Mouse (Mus musculus) v-Abl transformed pro-B cells (cell line): ENCODE measurements around the gene Ralgapa2.

Source experiments
- in situ Hi-C, 2 experiments: fragments of 400-800 bp; cut with MboI; formaldehyde crosslinking; loops; one replicate each; pipeline ENCODE4 v1.15.1; 2025; ENCODE audit not compliant: unreplicated experiment in 2 of 2

Ralgapa2 gene

DNA sequence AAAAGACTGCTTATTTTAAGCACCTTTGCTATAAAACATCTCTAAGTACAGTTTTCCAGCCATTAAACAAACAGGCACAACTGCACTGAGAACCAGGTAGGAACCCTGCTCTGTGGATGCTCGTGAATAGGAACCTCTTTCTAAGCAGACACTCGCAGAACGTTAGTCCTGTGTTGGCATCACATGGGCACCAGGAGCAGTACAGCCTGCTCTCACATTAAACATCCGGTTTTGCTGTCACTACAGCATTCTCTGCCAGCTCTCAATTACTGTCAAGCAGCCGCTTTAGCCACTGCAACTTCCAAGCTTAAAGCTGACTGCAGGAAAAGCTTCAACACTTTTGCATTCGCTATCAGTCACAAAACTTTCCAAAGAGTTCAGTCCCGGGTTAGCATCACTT is 55.5 kb downstream of the Ralgapa2 start:
- in situ Hi-C loops: no loop called here

DNA sequence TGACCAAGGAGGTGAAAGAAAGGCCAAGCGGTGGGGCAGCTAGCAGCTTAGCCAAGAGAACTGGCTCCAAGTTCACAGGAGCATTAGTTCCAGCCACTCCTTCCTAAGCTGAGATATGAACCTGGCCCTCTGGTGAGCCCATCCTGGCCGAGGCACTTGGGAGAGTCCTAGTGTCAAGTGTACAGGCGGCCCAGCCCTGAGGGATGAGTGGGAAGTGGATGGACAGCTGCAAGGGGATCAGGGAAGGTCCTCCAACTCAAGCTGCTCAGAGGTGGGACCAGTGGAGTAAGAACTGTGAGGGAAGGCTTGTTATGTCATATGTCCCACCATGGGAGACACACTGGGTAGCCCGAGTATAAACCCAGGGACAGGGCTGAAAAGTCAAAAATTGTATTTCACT is 56.1 kb downstream of the Ralgapa2 start:
- in situ Hi-C loops: no loop called here

DNA sequence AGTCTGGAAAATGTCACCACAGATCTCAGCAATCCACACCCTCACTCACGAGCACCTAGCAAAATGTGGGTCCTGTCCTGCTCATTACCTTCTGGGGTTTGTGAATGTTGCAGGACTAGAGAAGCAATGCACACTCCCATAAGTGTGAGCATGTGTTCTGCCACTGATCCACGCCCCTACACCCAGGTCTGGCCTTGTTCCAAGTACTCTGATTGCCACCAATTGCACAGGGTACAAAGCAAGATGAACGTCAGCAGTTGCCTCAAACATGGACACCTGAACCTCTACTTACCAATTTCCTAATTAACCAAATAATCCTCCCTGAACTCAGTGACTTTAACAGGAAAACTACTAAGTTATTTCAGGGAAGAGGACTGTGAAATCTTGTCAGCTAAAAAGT is 68.1 kb downstream of the Ralgapa2 start:
- in situ Hi-C loops: no loop called here

- in situ Hi-C loops: no loop called here
These were observed 68.8 kb downstream of the Ralgapa2 start for GRCm38 (mm10) chr2:146443291-146443875.

- in situ Hi-C loops: no loop called here
These were observed 70.4 kb downstream of the Ralgapa2 start for GRCm38 (mm10) chr2:146441711-146442110.

GRCm38 (mm10) chr2:146428751-146429150 is 83.4 kb downstream of the Ralgapa2 start:
- in situ Hi-C loops: no loop called here

DNA sequence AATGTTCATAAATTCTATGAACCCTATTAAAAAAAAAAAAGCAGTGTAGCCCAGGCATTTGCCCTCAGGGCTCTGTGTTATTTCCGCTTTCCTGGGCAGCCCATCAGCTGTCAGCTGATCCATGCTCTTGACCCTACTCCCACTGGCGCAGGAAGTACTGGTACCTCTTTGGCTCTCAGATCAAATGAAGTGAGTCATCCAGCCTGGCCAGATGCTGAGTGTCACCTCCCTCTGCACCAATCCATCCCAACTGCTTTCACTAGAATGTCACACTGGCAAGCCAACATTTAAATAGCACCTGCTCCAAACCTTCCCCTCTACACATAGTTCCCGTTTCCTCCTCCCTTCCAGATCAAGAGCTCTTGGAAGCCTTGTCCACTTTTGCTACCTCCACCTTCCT is 84.8 kb downstream of the Ralgapa2 start:
- in situ Hi-C loops: no loop called here

GRCm38 (mm10) chr2:146426321-146426720 is 85.8 kb downstream of the Ralgapa2 start:
- in situ Hi-C loops: no loop called here

DNA sequence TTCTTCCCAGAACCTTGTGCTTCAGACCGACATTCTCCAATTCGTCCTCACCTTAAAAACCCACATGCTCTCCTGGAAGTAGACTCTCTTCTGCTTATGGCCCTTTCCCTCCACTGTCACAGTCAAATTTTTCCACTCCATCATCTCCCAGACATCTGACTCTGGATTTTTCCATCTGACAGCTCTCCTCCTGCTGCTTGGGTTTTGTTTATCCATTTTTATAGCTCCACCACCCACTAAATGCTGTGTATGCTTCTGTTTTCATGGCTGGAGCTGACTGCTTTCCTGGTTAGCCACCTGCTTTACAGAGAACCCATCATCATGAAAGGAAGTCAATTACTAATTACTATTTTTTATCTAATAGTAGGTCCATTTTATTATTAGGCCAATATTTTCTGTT is 86.9 kb downstream of the Ralgapa2 start:
- in situ Hi-C loops: no loop called here

GRCm38 (mm10) chr2:146423710-146424301 is 88.3 kb downstream of the Ralgapa2 start:
- in situ Hi-C loops: loop anchor here in 1 of 2 experiments (25.0 kb wide), 1 partner anchor 862 kb away; no protein-coding TSS in a partner anchor

DNA sequence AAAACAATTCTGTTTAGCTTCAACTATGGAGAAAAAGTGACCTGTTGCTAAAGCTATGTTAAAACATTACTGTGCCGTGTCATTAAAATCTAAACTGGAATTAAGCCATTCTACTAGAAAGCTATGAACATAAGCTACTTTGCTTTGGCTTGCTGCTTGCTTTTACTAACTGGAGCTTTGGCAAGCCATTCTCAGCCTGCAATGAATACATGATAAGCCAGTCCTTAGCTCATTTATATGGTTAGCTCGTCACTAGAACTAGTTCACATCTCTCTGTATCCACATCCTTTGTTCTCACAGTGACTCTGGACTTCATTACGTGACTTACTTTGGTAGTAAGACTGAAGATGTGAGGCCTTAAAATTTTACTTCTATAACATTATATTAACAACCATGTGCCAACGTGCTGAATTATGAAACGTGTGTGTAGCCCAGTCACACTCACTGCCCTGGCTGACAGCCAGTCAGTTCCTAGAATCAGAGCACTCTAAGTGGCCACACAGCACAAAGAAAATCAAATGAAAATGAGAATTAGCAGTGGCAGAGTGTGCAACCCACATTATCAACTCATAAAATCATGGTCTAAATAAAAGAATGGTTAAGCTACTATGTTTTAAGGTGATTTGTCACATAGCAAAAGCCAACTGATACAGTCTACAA is 89.0 kb downstream of the Ralgapa2 start:
- in situ Hi-C loops: loop anchor here in 1 of 2 experiments (25.0 kb wide), 1 partner anchor 861 kb away; no protein-coding TSS in a partner anchor

GRCm38 (mm10) chr2:146416283-146416682 is 95.9 kb downstream of the Ralgapa2 start:
- in situ Hi-C loops: loop anchor here (5.0 to 25.0 kb wide), 3 partner anchors 201 to 854 kb away; no protein-coding TSS in a partner anchor

GRCm38 (mm10) chr2:146414484-146415291 is 97.5 kb downstream of the Ralgapa2 start:
- in situ Hi-C loops: loop anchor here (5.0 to 25.0 kb wide), 3 partner anchors 200 to 852 kb away; no protein-coding TSS in a partner anchor

DNA sequence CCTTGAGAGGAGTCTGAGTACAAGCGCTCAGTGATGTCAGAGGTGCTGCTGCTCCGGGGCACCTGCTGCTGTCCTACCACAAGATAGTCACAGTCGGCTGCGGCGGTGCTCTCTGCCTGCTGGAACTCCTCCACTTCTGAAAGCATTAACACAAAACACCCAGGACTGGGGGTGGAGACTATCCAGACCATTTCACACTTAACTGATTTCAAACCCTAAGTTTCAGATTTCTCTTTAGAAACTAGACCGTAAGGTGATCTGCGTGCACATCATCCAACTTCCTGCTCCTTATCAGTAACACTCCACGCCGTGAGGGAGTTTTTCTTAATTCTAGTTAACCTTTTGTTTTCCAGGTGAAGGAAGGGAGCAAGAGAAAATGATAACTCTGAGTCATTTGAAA is 99.4 kb downstream of the Ralgapa2 start:
- in situ Hi-C loops: loop anchor here (10.0 to 25.0 kb wide), 2 partner anchors 198 to 850 kb away; no protein-coding TSS in a partner anchor

DNA sequence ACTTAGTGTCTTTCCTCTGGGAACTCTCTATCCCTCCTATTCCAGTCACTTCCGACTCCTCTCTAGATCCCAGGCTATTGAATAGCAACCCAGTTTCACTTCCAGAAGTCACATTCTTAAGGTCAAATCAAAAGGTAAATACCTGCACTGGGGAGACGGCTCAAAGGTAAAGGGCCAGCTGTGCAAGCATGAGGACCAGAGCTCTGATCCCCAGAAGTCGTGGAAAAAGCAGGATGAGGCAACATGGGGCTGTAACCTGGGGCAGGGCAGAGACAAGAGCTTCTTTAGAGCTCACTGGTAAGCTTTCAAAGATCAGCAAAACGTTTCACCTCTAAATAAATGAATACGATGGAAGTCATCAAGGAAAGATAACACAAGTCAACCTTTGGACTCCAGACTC is 100.2 kb downstream of the Ralgapa2 start:
- in situ Hi-C loops: loop anchor here (10.0 to 25.0 kb wide), 2 partner anchors 197 to 850 kb away; no protein-coding TSS in a partner anchor

DNA sequence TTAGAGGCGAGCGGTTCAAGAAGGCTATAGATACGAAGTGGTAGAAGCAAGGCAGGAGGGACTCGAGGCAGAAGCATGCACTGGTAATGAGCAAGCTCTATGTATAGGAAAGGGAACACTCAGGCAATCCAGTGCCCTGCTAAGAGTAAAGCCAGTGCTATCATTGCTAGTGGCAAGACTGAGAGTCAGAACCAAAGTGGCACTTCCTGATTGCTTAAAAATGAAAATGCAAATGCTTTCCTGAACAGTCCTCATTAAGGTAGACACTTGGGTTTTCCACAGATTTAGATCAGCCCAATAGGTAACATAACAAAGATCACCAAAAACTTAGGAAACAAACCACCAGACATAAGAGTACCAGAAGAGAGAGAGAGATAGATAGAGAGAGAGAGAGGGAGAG is 105.1 kb downstream of the Ralgapa2 start:
- in situ Hi-C loops: loop anchor here in 1 of 2 experiments (25.0 kb wide), 1 partner anchor 845 kb away; no protein-coding TSS in a partner anchor

- in situ Hi-C loops: loop anchor here in 1 of 2 experiments (25.0 kb wide), 1 partner anchor 839 kb away; no protein-coding TSS in a partner anchor
These were observed 110.6 kb downstream of the Ralgapa2 start for GRCm38 (mm10) chr2:146401588-146401987.

GRCm38 (mm10) chr2:146400738-146401137 is 111.4 kb downstream of the Ralgapa2 start:
- in situ Hi-C loops: loop anchor here in 1 of 2 experiments (25.0 kb wide), 1 partner anchor 838 kb away; no protein-coding TSS in a partner anchor

DNA sequence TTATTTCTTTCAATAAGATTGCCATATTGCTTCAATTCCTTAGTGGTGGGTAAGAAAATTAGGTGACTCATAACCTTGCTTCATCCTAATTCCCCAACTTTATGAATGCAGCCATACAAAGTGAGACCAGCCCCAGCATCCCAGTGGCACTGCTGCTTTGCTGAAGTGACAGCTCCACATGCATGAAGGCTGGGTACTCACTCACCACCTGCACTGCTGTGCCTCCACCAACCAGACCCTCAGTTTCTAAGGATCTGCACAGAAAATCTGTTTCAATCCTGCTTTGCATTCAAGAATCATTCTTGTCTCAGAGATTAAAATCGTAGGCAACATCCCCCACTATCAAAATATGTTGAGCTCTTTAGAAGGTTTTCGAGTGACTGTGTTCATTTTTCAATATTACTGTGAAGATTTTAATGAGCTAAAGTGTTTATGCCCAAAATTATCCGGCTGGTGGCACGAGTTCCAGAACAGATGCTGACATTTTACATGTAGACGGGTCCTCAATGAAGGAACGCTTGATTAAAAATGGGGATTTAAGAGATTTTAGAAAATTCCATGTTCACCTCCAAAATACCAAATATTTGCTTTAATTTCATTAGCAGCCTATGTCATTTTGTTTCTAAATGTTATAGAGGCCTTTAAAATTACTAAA is 113.8 kb downstream of the Ralgapa2 start:
- in situ Hi-C loops: no loop called here

- in situ Hi-C loops: loop anchor here (5.0 to 10.0 kb wide), 6 partner anchors 125 to 435 kb away; partner anchors contain the start of gene Insm1 (in 1 of the 2)
These were observed 124.9 kb downstream of the Ralgapa2 start for GRCm38 (mm10) chr2:146387211-146387610.
